Mouse (Mus musculus) left cerebral cortex, adult 18-20 months (tissue): Measurements from ENCODE around the gene Usp31. TPM values are rescaled to one million over a fixed set of nuclear protein-coding genes. Genes with fewer than 3 reads are reported as not detected.

Experiments used
- DNase-seq, 2 experiments: peaks; one replicate each; pipeline ENCODE4 v3.0.0; 2021 to 2022; ENCODE audit warnings: low spot score in 2 of 2, mixed read lengths in 1 of 2
- total RNA-seq, 2 experiments: library from RNA; stranded (reverse); gene quantifications; 2 replicates each; pipeline ENCODE4 v1.2.3; 2021

Usp31 gene
- total RNA-seq, 2 experiments from 2014 or later = 73.2 to 75.9 TPM

GRCm38 (mm10) chr7:121677105-121677753 is 29.8 kb downstream of the Usp31 start:
- DNase-seq = peak in 1 of 2 experiments; percentile 11

- DNase-seq = no peak
Observed at GRCm38 (mm10) chr7:121660705-121661104, 46.3 kb downstream of the Usp31 start.

GRCm38 (mm10) chr7:121658866-121659265 is 48.2 kb downstream of the Usp31 start:
- DNase-seq = no peak

- peak in 1 of 2 experiments; percentile 39 for DNase-seq
Observed at GRCm38 (mm10) chr7:121654675-121655074, 52.4 kb downstream of the Usp31 start.

- DNase-seq = no peak
Observed at GRCm38 (mm10) chr7:121652629-121653028, 54.4 kb downstream of the Usp31 start.

GRCm38 (mm10) chr7:121650724-121651123 is 56.3 kb downstream of the Usp31 start:
- DNase-seq = peak; percentile 26 to 38

- peak; percentile 53 to 61 for DNase-seq
Observed at GRCm38 (mm10) chr7:121640998-121641762, 65.9 kb downstream of the Usp31 start.

- no peak for DNase-seq
Observed at GRCm38 (mm10) chr7:121636732-121637131, 70.3 kb downstream of the Usp31 start.

GRCm38 (mm10) chr7:121634236-121634635 is 72.8 kb downstream of the Usp31 start:
- no peak for DNase-seq

- DNase-seq = no peak
Observed at GRCm38 (mm10) chr7:121622835-121623420, 84.1 kb downstream of the Usp31 start.

GRCm38 (mm10) chr7:121622433-121622832 is 84.6 kb downstream of the Usp31 start:
- no peak for DNase-seq

- DNase-seq = no peak
Observed at GRCm38 (mm10) chr7:121601697-121602096, 105.4 kb downstream of the Usp31 start.

GRCm38 (mm10) chr7:121596401-121596800 is 110.7 kb downstream of the Usp31 start:
- DNase-seq = no peak

- DNase-seq = no peak
Observed at GRCm38 (mm10) chr7:121595496-121595895, 111.6 kb downstream of the Usp31 start.

- no peak for DNase-seq
Observed at GRCm38 (mm10) chr7:121595085-121595484, 112.0 kb downstream of the Usp31 start.

- no peak for DNase-seq
Observed at GRCm38 (mm10) chr7:121594623-121595022, 112.4 kb downstream of the Usp31 start.

Other genes starting within 250 kb of the Usp31 start
- gene Scnn1g, start 27.2 kb upstream of the Usp31 start, total RNA-seq = under 1 TPM; 0.14 to 0.28 TPM
- gene Scnn1b, start 157.8 kb upstream of the Usp31 start, total RNA-seq = not detected